Mouse (Mus musculus) G1E (cell line): ENCODE data around the gene Cblb. TPM values are rescaled to one million over a fixed set of nuclear protein-coding genes. Genes with fewer than 3 reads are reported as not detected.

Experiments
- ATAC-seq: 2 replicates; pipeline ENCODE4 v1.8.0; 2016; ENCODE audit warnings: mild to moderate bottlenecking; ENCODE audit not compliant: insufficient number of reproducible peaks, poor library complexity, low FRiP score, severe bottlenecking; ENCODE audit errors: extremely low read depth
- DNase-seq: peaks from one replicate; pipeline ENCODE4 v3.0.0; 2012; ENCODE audit warnings: low spot score
- H3K27me3 ChIP-seq: 2 replicates; pipeline ENCODE4 v1.6.1; 2012; ENCODE audit warnings: mild to moderate bottlenecking, low read length, inconsistent platforms; ENCODE audit not compliant: insufficient read depth
- H3K36me3 ChIP-seq: replicated peaks from 2 replicates; pipeline ENCODE3; 2012; ENCODE audit warnings: mild to moderate bottlenecking, inconsistent platforms
- H3K4me1 ChIP-seq: 2 replicates; pipeline ENCODE4 v1.6.1; 2012; ENCODE audit warnings: low read depth, low read length, inconsistent platforms, mixed read lengths; ENCODE audit not compliant: insufficient read depth
- H3K4me3 ChIP-seq: 2 replicates; pipeline ENCODE4 v1.5.1; 2012; ENCODE audit warnings: low read depth, mild to moderate bottlenecking, inconsistent platforms, low read length, moderate library complexity, mixed read lengths
- H3K9me3 ChIP-seq: replicated peaks from 2 replicates; pipeline ENCODE4 v1.6.1; 2012; ENCODE audit warnings: inconsistent platforms
- CTCF ChIP-seq: IDR thresholded peaks from 2 replicates; pipeline ENCODE4 v1.5.1; 2012; ENCODE audit warnings: low read depth, low read length, inconsistent platforms, mixed read lengths
- GATA1 ChIP-seq: IDR thresholded peaks from 2 replicates; pipeline ENCODE4 v1.6.1; 2012; ENCODE audit warnings: borderline replicate concordance, low read length, inconsistent platforms, mixed read lengths
- GATA2 ChIP-seq: IDR thresholded peaks from 2 replicates; pipeline ENCODE4 v1.6.1; 2012; ENCODE audit warnings: low read depth, low read length, inconsistent platforms, borderline replicate concordance
- POLR2AphosphoS5 ChIP-seq: IDR thresholded peaks from 2 replicates; pipeline ENCODE4 v1.6.1; 2012; ENCODE audit warnings: low read depth, low read length, inconsistent platforms; ENCODE audit not compliant: insufficient replicate concordance
- TAL1 ChIP-seq: conservative IDR thresholded peaks from 2 replicates; pipeline ENCODE4 v1.6.1; 2012; ENCODE audit warnings: low read depth, low read length, inconsistent platforms, mixed read lengths
- polyA plus RNA-seq: library from polyadenylated mRNA; stranded (reverse); fragments of >175 nt; gene quantifications from 2 replicates; pipeline ENCODE4 v1.2.3, GENCODE M21; 2012
- total RNA-seq, 2 experiments: library from RNA; stranded (forward) in 1 of 2; stranded (reverse) in 1 of 2; fragments of 200-1000 nt in 1 of 2; fragments of >200 nt in 1 of 2; fragmentation: Nextera tagmentation in 1 of 2; gene quantifications; 2 replicates each; pipeline ENCODE4 v1.2.3; 2014 to 2017

Cblb gene
- total and polyA plus RNA-seq, 3 experiments = 5.4 to 31.9 (median 9.1) TPM

GRCm38 (mm10) chr16:52023417-52023816, 7.6 kb upstream of the Cblb start:
- peaks cover 3% of the 10 kb centered on the region; the same call in 1 of the 2 replicates for H3K27me3 ChIP-seq
- DNase-seq (no peak), ATAC-seq (no peak)
- H3K4me1 ChIP-seq = no peaks in the 10 kb centered on the region
- H3K4me3 ChIP-seq = no peak overlapping the region
- no peaks in the 10 kb centered on the region for H3K36me3 ChIP-seq
- TF ChIP-seq CTCF (no peak), GATA1 (no peak), GATA2 (no peak), POLR2AphosphoS5 (no peak), TAL1 (no peak)
- H3K9me3 ChIP-seq = no peaks in the 10 kb centered on the region

- Histone ChIP-seq H3K4me1 (peaks cover under 1% of the 10 kb centered on the region; the same call in 1 of the 2 replicates), H3K36me3 (no peaks in the 10 kb centered on the region), H3K27me3 (peaks cover 3% of the 10 kb centered on the region; the same call in 1 of the 2 replicates), H3K9me3 (no peaks in the 10 kb centered on the region), H3K4me3 (no peak overlapping the region)
- TF ChIP-seq POLR2AphosphoS5 = no peak
- TF ChIP-seq CTCF = no peak
- no peak for TF ChIP-seq GATA2
- no peak for TF ChIP-seq TAL1
- TF ChIP-seq GATA1 = no peak
- ATAC-seq (no peak), DNase-seq (no peak)
Observed at GRCm38 (mm10) chr16:52027326-52027725, 3.7 kb upstream of the Cblb start.

- Histone ChIP-seq H3K27me3 (peaks cover 3% of the 10 kb centered on the region; the same call in 1 of the 2 replicates), H3K4me3 (no peak overlapping the region), H3K4me1 (peaks cover 4% of the 10 kb centered on the region; the same call in 1 of the 2 replicates), H3K9me3 (no peaks in the 10 kb centered on the region), H3K36me3 (peaks cover 5% of the 10 kb centered on the region)
- DNase-seq = no peak
- no peak for ATAC-seq
- TF ChIP-seq GATA2 = no peak
- TF ChIP-seq TAL1 = no peak
- TF ChIP-seq POLR2AphosphoS5 = no peak
- no peak for TF ChIP-seq GATA1
- no peak for TF ChIP-seq CTCF
Observed at GRCm38 (mm10) chr16:52029001-52029400, 2.0 kb upstream of the Cblb start.

- Histone ChIP-seq H3K9me3 (no peaks in the 10 kb centered on the region), H3K27me3 (peaks cover 3% of the 10 kb centered on the region; the same call in 1 of the 2 replicates), H3K4me3 (peak overlapping the region; percentile 92), H3K4me1 (peaks cover 4% of the 10 kb centered on the region; the same call in 1 of the 2 replicates), H3K36me3 (peaks cover 24% of the 10 kb centered on the region)
- peak; percentile 22; the same call in 1 of the 2 replicates for ATAC-seq
- no peak for TF ChIP-seq TAL1
- no peak for TF ChIP-seq GATA1
- TF ChIP-seq CTCF = no peak
- TF ChIP-seq GATA2 = no peak
- no peak for TF ChIP-seq POLR2AphosphoS5
- peak; percentile 53 for DNase-seq
Observed at GRCm38 (mm10) chr16:52031712-52032251, 757 bp downstream of the Cblb start.

GRCm38 (mm10) chr16:52032376-52033330, 1.6 kb downstream of the Cblb start:
- Histone ChIP-seq H3K36me3 (peaks cover 24% of the 10 kb centered on the region), H3K4me3 (peak overlapping the region; percentile 92), H3K4me1 (peaks cover 4% of the 10 kb centered on the region; the same call in 1 of the 2 replicates), H3K9me3 (no peaks in the 10 kb centered on the region), H3K27me3 (peaks cover 3% of the 10 kb centered on the region; the same call in 1 of the 2 replicates)
- DNase-seq = no peak
- TF ChIP-seq POLR2AphosphoS5 (no peak), TAL1 (no peak), GATA1 (no peak)
- no peak for ATAC-seq
